Mouse (Mus musculus) urinary bladder, postnatal 36 days (tissue): ENCODE data around the gene Gm15155.
"Not testable (repeated sequence)": the region's sequence is repeated elsewhere in the genome, so short reads cannot be mapped to it uniquely, and the experiment has no call there.

Experiments
- DNase-seq, 2 experiments: peaks; one replicate each; pipeline ENCODE4 v3.0.0; 2022; ENCODE audit warnings: low spot score in 2 of 2, mixed read lengths in 1 of 2

Gm15155 gene

GRCm38 (mm10) chrX:155624341-155624841 lies at the start of gene Gm15155:
Gm15155 (plus strand) TSS chrX:155624741.
- DNase-seq: no peak

DNA sequence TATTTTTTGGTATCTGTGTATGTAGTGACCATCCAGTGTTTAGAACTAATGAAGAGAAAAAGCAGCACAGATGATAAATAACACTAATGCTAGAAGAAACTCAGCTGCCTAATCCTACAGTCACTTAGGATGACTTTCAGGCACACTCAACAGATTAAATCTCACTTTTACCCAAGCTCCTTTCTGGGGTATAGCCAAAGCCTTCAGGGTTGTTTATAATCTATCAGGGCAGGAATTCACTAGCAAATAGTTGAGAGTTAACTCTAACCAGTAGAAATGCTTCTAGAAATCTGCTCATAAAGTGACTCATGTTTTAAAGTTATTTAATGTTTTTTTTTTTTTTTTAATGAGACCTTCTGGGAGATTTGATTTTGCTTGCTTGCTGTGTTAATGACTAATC lies 44.8 kb upstream of the Gm15155 start:
- DNase-seq: no peak

GRCm38 (mm10) chrX:155584586-155584985 lies 40.0 kb upstream of the Gm15155 start:
- DNase-seq: no peak

GRCm38 (mm10) chrX:155591490-155591889 lies 33.1 kb upstream of the Gm15155 start:
- DNase-seq: no peak

- no peak for DNase-seq
Measured at GRCm38 (mm10) chrX:155592467-155592866, 32.1 kb upstream of the Gm15155 start.

GRCm38 (mm10) chrX:155594685-155595084 lies 29.9 kb upstream of the Gm15155 start:
- no peak for DNase-seq

DNA sequence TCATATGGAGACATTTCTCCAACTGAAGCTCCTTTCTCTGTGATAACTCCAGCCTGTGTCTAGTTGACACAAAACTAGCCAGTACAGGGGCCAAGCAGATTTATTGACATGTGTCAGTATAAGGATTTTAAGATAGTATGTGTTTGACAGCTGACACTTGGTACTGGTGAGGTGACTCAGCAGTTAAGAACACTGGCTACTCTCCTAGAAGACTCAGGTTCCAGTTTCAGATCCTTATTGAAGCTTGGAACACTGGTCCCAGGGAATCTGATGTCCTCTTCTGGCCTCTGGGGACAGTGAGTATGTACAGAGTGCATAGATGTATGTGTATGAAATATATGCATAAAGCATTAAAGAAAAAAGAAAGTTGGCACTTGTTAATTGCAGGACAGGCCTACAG lies 28.2 kb upstream of the Gm15155 start:
- no peak for DNase-seq

GRCm38 (mm10) chrX:155601196-155601595 lies 23.3 kb upstream of the Gm15155 start:
- DNase-seq: no peak

- DNase-seq: no peak
Measured at GRCm38 (mm10) chrX:155622527-155622926, 2.0 kb upstream of the Gm15155 start.

GRCm38 (mm10) chrX:155622961-155623599 lies 1.5 kb upstream of the Gm15155 start:
- no peak for DNase-seq

DNA sequence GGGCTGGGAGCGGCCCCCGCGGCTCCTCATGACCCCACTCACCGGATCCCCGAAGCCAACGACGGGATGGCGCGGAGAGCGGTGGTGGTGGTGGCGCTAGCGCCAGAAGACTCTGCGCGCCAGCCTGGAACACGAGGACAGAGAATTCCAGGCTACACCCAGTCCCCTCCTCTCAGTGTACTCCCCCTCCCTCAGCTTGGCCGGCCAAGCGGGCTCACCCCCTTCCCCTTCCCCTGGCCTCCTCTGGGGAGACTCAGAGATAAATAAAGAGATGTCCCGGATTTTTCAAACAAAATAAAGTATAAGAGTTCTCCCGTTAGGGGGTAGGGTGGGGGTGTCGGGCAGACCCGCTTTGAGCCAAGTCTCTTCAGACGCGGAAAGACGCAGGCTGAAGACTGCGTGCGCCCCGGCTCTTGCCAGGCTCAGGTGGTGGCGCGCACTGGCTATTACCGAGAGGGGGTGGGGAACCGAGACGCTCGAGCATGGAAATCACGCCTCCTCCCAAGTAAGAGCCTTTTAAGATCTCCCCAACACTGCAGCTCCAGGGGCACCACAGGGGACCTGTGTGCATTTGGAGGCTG lies 750 bp upstream of the Gm15155 start, which contains the start of gene Ptchd1:
Ptchd1 (minus strand) TSS at position 114 of the 581 bp plus-strand sequence.
- DNase-seq: no peak

GRCm38 (mm10) chrX:155624895-155625294 lies 354 bp downstream of the Gm15155 start:
- DNase-seq: no peak

DNA sequence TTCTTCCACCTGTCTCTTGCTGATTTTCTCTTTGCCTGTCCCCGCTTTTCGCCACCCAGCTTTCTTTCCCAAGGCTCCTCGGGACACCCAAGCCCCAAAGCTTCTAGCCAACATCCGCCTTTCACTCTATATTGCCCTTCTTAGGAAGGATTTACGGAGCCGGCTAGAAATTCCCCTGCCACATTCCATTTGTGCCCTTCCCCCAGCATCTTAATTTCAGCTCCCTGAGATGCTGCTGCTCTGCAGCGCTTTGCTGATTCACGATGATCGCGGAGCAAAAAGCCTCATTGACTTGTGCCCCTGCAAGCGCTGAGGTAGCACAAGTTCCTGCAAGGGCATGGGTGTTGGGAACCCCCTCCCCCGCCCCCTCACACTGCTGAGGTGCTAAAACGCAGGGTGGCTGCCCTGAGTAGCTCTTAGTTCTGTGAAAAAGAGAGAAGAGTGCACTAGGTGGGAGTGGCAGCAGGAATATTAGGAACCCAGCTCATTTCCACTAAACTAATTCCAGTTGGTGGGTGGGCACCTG lies 1.2 kb downstream of the Gm15155 start:
- DNase-seq: no peak

GRCm38 (mm10) chrX:155643975-155644374 lies 19.4 kb downstream of the Gm15155 start:
- DNase-seq: no peak

DNA sequence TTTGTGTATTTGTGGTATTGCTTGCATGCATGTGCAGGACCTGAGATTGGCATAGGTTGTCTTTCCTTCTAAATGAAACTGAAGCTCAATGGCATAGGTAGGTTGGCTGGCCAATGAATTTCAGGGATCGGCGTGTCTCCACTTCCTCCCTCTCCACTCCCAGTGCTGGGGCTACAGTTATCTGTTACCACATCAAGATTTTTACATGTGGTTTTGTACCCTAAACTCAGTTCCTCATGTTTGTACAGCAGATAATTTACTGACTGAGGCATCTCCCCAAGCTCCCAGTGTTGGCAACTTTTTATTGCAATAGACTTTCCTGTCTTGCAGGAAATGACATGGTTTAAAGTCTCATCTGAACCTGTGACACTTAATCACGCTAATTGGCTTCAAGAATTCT lies 21.4 kb downstream of the Gm15155 start:
- no peak for DNase-seq

- DNase-seq: no peak
Measured at GRCm38 (mm10) chrX:155657971-155658370, 33.4 kb downstream of the Gm15155 start.

DNA sequence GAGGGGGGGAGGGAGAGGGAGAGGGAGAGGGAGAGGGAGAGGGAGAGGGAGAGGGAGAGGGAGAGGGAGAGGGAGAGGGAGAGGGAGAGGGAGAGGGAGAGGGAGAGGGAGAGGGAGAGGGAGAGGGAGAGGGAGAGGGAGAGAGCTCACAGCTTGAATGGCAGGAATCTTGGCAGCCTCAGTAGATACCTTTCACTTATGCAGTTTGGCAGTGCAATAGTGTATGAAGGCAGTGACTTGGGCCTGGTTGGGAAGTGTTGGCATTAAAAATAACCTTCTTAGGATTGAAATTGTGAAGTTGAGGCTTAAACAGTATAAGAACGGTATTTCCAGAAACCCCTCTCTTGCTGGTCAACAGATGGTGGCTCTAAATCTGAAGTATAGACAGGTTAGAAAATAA lies 65.9 kb downstream of the Gm15155 start:
- DNase-seq: not testable (repeated sequence)

DNA sequence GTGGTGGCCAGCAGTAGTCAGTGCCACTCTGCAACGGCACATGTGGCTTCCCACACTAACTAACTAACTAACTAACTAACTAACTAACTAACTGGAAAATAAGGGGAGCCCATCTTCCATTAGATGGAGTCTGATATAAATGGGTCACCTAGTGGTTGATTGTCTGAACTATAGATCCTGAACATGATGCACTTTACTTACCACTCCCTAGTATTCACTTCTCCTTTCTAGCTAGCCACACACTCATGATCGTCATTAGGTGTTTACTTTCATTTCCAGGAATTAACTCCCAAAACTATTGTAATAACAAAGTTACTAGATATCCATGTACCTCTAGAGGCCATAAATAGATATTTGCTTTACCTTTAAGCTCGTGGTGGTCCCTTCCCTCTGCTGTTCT lies 99.6 kb downstream of the Gm15155 start:
- DNase-seq: no peak

DNA sequence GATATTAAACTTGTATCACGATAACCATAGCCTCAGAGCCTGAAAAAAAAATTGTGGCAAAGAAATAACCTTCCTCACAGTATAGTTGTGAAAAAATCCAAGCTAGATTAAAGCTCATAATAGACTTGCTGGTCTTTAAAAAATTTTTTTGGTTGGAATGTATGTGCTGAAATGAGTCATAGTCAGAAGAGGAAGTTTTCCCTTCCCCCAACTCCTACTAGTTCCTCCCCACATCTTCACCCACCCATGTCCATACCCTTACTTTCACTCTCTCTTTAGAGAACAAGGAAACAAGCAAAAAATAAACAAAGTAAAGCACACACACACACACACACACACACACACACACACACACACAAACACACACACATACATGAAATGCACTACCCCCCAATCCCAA lies 103.8 kb downstream of the Gm15155 start:
- no peak for DNase-seq

DNA sequence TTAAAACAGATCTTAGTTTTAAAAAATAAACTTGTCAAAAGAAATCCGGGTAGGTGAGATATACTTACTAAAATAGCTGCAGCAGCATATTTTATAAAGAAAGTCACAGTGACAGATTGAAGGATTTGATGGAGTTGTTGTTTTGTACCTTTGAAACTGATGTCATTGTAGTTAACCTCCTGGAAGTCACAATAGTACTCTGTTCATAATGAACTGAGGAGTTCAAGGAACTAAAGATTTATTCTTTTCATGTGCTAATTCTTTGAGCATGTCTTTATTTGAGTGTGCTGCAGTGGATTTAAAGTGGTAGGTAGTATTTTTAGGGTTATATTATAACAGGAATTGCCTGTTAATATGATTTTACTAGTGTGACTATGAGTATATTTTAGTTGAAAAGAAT lies 263.6 kb downstream of the Gm15155 start:
- DNase-seq: no peak

- DNase-seq: no peak
Measured at GRCm38 (mm10) chrX:155900040-155900439, 275.5 kb downstream of the Gm15155 start.

- no peak for DNase-seq
Measured at GRCm38 (mm10) chrX:155901742-155902141, 277.2 kb downstream of the Gm15155 start.

DNA sequence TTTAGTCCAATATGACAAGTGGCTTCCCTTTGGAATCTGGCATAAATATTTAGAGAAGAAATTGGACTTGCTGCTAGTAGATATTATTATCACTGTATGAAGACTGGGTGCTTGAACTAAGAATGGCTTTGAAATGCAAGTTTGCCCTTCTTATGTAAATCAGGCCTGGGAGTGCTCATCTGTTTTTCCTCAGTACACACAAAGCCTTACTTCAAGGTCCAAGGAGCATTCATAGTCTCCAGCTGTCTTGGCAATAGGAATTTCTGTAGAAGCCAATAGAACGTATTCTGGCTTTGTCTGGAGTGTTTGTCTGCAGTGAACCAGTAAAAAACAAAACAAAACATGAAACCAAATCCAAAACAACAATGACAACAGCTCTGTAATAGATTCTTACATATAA lies 278.6 kb downstream of the Gm15155 start:
- no peak for DNase-seq
